Mouse (Mus musculus) left cerebral cortex, adult 2 months (tissue): ENCODE measurements at regions not wholly inside any gene's neighbourhood (a gene's known extent, or its start where the extent isn't known, plus 50 kb on each side); places are given as distances from the start of the nearest gene placed in this dataset.

Experiments
- DNase-seq, 2 experiments: peaks; one replicate each; pipeline ENCODE4 v3.0.0; 2021 to 2022; ENCODE audit warnings: low spot score in 2 of 2, mixed read lengths in 1 of 2; ENCODE audit errors: extremely low spot score in 1 of 2
- H3K27ac ChIP-seq: fragments of 200-600 bp; 2 replicates; pipeline ENCODE4 v1.8.1; 2022
- H3K4me3 ChIP-seq: fragments of 200-600 bp; 2 replicates; pipeline ENCODE4 v1.8.1; 2022
- CTCF ChIP-seq: fragments of 200-600 bp; IDR thresholded peaks from 2 replicates; pipeline ENCODE4 v1.8.1; 2022; ENCODE audit warnings: antibody characterized with exemption, mild to moderate bottlenecking, moderate library complexity
- intact Hi-C: fragments of 180-260 bp; cut with DNase I; formaldehyde crosslinking; loops from one replicate; pipeline ENCODE4 v1.15.1; 2025

DNA sequence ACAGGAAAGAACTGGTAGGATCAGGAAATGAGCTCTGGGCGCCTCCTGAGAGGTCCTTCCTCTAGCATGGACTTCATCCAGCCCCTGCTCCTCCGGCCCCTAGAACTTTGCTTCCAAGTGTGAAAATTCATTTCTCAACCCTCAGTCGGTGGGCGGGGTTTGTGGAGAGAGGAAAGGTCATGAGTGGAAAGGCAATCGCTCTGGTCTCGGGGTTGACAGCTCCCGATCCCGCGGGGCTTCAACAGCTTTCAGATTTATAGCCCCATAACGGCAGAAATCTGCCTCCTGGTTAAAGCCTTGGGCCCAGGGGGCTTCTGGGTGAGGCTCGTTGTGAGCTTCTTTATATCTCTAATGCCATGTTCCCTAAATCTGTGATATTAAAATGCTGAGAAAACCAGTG, 184.2 kb upstream of the Spaca1 start:
- Histone ChIP-seq H3K27ac (no peak overlapping the region), H3K4me3 (no peak overlapping the region)
- intact Hi-C loops, result loop anchor here (5.0 to 10.0 kb wide), 2 partner anchors 592 to 709 kb away; no protein-coding TSS in a partner anchor
- no peak for TF ChIP-seq CTCF
- DNase-seq, result no peak

DNA sequence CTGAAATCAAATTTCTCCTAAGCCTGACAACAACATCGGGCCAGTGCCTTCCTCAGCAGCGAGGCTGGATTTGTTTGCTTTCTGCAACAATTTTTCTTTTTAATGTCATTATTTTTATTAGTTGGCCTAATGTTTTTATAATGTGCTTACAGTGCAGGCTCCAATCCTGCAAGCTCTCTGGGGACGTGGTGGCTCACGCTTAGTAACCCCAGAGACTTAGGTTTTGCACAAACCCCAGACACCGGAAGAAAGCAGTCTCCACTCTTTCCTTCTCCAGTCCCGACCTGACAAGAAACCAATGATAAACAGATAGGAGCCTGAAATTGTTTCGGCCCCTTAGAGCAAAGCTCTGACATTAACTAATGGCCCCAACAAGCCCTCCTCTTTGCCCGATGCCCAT, 184.7 kb upstream of the Spaca1 start:
- no peak for DNase-seq
- Histone ChIP-seq H3K27ac (no peak overlapping the region), H3K4me3 (no peak overlapping the region)
- intact Hi-C loops, result loop anchor here (5.0 to 10.0 kb wide), 2 partner anchors 592 to 710 kb away; no protein-coding TSS in a partner anchor
- no peak for TF ChIP-seq CTCF

- no peak overlapping the region for H3K27ac ChIP-seq
- intact Hi-C loops, result loop anchor here (10.0 kb wide), 1 partner anchor 713 kb away; no protein-coding TSS in a partner anchor
- H3K4me3 ChIP-seq, result no peak overlapping the region
- TF ChIP-seq CTCF, result no peak
- no peak for DNase-seq
Measured at GRCm38 (mm10) chr4:34237791-34238190, 187.8 kb upstream of the Spaca1 start.

DNA sequence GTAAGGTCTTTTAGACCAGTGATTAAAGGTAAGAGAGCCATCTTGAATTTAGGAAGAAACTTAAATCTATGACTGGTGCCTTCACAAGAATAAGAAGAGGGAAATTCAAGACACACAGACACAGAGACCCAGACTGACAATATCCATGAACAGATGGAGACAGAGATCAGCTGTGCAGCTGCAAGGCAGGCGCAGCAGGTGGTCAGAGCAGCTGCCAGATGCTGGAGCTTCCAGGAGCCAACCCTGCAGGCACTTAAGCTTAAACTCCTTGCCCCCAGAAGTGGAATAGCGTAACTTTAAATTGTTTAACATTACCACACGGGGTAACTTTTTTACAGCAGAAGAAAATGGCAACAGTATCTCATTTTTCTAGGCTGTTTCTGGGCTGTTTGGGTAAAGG, 189.6 kb upstream of the Spaca1 start:
- TF ChIP-seq CTCF, result no peak
- intact Hi-C loops, result loop anchor here (10.0 kb wide), 1 partner anchor 715 kb away; no protein-coding TSS in a partner anchor
- Histone ChIP-seq H3K27ac (no peak overlapping the region), H3K4me3 (no peak overlapping the region)
- no peak for DNase-seq

DNA sequence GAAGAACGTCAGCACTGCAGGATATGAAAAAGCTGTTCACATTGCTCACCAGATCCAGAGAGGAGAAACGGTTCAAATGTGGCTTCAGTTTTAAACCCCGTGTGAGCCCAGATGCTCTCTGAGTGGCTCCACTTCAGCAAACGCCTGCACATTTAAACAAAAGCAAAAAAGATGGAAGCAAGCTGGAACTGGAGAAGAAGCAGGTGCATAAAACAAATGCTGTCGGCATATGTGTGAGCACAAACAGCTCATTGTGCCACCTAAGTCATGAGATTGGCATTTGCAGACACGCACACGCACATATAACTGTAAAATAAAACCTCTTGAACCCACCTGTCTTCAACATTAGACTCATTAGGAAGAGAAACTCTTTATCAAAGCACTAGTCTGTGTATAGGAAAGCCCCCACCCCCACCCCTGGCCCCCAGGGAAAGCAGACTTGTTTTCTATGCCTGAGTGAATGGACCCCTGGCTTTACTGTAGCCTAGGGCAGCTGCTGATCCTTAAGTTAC, 191.1 kb upstream of the Spaca1 start:
- no peak for DNase-seq
- TF ChIP-seq CTCF, result no peak
- no peak overlapping the region for H3K27ac ChIP-seq
- H3K4me3 ChIP-seq, result no peak overlapping the region
- intact Hi-C loops, result no loop called here

- intact Hi-C loops, result no loop called here
Measured at GRCm38 (mm10) chr4:34241673-34242072, 191.7 kb upstream of the Spaca1 start.

GRCm38 (mm10) chr4:34259444-34259843, 209.5 kb upstream of the Spaca1 start:
- TF ChIP-seq CTCF, result no peak
- Histone ChIP-seq H3K4me3 (no peak overlapping the region), H3K27ac (no peak overlapping the region)
- DNase-seq, result no peak
- intact Hi-C loops, result no loop called here

More at GRCm38 (mm10) chr4:34241673-34242072, 191.7 kb upstream of the Spaca1 start:
- no peak for TF ChIP-seq CTCF
- no peak for DNase-seq
- Histone ChIP-seq H3K4me3 (no peak overlapping the region), H3K27ac (no peak overlapping the region)

DNA sequence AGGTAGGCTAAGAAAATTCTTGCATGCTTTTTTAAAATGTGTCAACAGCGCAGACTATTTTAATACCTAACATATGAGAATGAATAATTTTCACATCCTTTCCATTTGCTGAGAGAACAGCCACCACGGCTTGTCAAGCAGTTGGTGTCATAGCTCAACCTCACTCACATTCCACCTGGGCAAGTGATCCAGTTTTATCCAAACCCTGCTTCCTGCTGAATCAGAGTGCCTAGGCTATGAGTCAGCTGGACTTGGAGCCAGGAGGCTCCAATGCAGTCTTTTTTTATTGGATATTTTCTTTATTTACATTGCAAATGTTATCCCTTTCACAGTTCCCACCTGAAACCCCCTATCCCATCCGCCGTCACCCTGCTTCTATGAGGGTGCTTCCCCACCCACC, 210.5 kb upstream of the Spaca1 start:
- TF ChIP-seq CTCF, result no peak
- intact Hi-C loops, result no loop called here
- Histone ChIP-seq H3K27ac (no peak overlapping the region), H3K4me3 (no peak overlapping the region)
- no peak for DNase-seq

DNA sequence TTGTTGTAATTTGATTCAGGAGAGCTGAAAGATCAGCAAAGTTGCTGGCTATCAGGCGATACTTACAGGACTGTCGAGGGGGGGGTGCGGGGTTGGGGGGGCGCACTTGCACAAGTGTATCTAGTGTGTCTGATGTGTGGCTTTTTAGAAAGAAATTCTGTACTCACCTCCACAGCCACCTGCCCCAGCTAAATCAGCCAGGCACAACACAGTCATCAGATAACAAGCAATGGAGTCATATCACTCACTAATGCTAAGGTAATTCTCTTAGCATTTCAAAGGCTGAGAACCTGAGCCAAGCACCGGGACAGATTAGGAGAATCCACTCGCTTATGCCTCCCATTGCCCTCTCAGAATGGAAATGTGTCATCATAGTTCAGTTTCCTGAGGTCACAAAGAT, 211.8 kb upstream of the Spaca1 start:
- Histone ChIP-seq H3K4me3 (no peak overlapping the region), H3K27ac (no peak overlapping the region)
- intact Hi-C loops, result no loop called here
- no peak for DNase-seq
- no peak for TF ChIP-seq CTCF

DNA sequence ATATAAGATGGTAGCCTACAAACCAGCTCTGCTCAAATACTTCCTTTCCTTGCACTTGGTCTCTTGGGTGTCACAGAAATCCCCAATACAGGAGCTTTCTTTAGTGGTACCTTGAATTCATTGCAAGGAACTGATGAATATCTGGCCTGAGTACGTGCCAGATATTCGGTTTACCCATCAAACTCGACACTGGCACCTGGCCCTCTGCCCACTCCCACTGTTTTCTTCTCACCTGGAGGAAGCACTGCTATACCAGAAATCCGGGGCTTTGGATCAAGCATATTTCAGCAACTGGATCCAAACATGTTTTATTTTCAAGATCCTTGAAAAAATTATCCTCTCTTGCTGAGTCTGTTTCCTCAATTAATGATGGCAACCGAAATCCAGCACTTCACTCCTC, 214.4 kb upstream of the Spaca1 start:
- intact Hi-C loops, result no loop called here

DNA sequence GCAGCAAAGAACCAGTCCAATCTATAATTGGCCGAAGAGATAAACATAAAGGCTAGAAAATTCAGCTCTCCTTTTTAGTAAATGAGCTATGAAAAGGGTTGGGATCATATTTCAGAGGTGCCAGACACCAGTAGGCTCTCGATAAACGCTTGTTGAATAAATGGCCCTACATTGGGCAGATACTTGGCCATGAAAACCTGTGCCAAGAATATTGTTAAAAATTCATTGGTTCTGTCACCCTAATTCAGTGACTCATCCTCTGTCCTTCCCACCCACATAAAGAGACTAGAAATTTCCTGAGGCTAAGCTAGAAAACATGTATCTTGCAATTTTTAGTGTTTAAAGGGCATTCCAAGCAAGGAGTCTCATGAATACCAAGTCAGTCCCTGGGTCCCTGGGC, 224.3 kb upstream of the Spaca1 start:
- intact Hi-C loops, result no loop called here
- DNase-seq, result no peak
- no peak for TF ChIP-seq CTCF
- Histone ChIP-seq H3K4me3 (no peak overlapping the region), H3K27ac (no peak overlapping the region)

More for the DNA sequence above, 214.4 kb upstream of the Spaca1 start:
- H3K4me3 ChIP-seq, result no peak overlapping the region
- DNase-seq, result no peak
- H3K27ac ChIP-seq, result no peak overlapping the region
- TF ChIP-seq CTCF, result no peak

GRCm38 (mm10) chr4:34275372-34275771, 225.4 kb upstream of the Spaca1 start:
- intact Hi-C loops, result no loop called here
- no peak for DNase-seq
- no peak overlapping the region for H3K27ac ChIP-seq
- no peak overlapping the region for H3K4me3 ChIP-seq
- TF ChIP-seq CTCF, result no peak

DNA sequence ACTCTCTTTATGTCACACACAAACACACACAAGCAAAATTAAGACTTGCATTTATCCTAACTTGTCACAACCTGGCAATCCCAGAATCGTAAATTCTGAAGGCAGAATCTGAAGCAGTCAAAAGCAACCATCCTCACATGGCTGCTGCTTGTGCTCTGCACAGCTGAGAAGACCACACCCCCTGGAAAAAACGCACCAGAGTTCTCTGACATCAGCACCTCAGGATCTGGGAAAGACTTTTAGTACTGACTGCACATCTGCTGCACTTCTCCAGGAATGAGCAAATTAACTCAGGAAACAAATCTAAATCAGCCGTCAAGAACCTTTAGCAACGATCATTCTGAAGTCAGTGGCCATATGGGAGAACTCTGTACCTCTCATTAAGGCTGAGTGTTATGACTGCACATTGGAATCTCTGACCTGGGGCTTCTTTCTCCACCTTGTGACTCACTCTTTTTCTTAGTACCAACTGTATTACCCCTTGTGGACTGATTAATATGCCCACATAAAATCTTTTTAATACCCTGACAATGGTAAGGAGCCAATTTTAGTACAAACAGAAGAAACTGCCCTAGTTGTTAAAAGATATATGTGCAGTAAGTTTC, 248.1 kb upstream of the Akirin2 start:
- intact Hi-C loops, result no loop called here
- H3K27ac ChIP-seq, result no peak overlapping the region
- TF ChIP-seq CTCF, result no peak
- H3K4me3 ChIP-seq, result no peak overlapping the region
- DNase-seq, result no peak
